Mouse (Mus musculus) adrenal gland, postnatal 4 days (tissue): ENCODE results near the gene 1700011L22Rik. TPM values are rescaled to one million over a fixed set of nuclear protein-coding genes. Genes with fewer than 3 reads are reported as not detected.

Source experiments
- DNase-seq, 2 experiments: peaks; one replicate each; pipeline ENCODE4 v3.0.0; 2021 to 2022; ENCODE audit warnings: low spot score in 2 of 2, mixed read lengths in 2 of 2
- long read RNA-seq, 2 experiments: library from polyadenylated mRNA; stranded (forward); transcript quantifications; one replicate each; pipeline ENCODE4 v2.0.0; 2021
- total RNA-seq, 2 experiments: library from RNA; stranded (reverse); gene quantifications; 2 replicates each; pipeline ENCODE4 v1.2.3; 2021

The 1700011L22Rik gene
- total RNA-seq: not detected
- long read RNA-seq, experiment 1: 0 reads
- long read RNA-seq, experiment 2: 0 reads

DNA sequence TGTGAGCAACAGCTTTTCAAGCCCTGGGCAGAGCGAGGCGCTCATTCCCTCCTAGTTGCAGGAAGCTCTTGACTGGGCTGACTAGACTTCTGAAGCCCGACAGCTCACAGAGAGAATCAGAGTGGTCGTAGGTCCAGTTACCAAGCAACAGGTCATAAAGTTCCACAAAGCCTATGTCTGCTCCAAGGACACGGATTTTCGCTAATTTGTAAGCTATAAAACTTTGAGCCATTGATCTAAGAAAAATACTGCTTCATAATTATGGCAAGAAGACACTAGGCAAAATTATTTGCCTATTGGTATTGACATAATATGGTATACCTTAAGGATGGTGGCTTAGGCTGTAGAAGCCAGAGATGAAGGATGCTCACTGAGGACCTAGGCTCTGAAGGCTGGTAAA is at the start of gene 1700011L22Rik:
Gene 1700011L22Rik (minus strand): TSS at position 101 of the 400 bp plus-strand sequence.
- DNase-seq: no peak

DNA sequence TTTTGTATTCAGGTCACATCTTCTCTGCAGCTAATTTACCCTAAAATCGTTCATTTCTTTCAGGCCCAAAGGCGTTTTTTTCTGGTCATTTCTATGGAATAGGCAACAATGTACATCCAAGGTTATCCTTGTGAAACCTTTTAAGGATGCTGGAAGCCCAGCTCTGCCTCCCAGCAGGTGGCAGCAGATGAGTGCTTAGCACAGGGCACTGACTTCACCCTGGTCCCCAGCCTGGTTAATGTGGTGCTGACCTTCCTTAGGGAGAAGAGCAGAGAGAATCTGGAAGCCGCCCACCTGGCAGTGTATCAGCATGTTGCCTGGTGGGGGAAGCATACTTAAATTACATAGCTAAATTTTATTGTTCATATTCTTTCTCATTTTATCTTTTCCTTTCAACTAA is 49.4 kb upstream of the 1700011L22Rik start:
- peak; percentile 22 to 33 for DNase-seq

DNA sequence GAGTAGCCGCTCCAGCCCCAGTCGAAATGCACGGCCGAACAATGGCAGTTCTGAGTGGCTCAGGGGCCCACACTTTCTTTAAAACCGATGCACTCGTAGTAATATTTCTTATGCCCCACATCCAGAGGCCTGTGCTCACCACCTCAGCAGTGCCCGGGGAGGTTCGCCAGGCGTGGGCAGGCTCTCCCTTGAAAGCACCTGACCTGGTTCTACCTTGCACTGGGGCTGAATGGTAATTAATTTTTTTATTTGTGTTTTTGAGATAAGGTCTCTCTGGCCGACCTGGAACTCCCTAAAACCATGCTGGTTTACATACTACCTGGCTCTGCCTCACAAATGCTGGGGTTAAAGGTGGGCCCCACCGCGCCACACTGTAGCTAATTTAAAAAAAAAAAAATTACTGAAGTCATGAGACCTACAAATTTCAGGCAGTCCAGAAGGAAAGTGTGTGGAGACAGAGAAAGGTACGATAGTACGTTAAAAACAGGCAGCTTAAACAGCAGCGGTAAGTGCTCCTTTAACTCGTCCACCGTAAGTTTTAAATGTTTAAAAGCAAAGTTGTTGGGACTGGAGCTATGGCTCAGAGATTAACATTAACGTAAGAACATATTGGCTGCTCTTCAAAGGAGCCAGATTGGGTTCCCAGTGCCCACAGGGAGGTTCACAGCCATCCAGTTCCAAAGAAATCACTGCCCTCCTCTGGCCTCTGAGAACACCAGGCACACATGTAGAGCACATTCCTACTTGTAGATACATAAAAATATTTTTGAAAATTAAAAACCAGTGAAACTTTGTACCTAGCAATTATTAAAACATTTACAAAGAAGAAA is 47.1 kb upstream of the 1700011L22Rik start:
- DNase-seq: no peak

- peak; percentile 93 to 94 for DNase-seq
Observed at GRCm38 (mm10) chr8:79294610-79295275, 46.4 kb upstream of the 1700011L22Rik start, which contains the start of gene Mmaa. Gene Mmaa (minus strand): TSS chr8:79294937.

- DNase-seq: no peak
Observed at GRCm38 (mm10) chr8:79293841-79294240, 45.5 kb upstream of the 1700011L22Rik start.

DNA sequence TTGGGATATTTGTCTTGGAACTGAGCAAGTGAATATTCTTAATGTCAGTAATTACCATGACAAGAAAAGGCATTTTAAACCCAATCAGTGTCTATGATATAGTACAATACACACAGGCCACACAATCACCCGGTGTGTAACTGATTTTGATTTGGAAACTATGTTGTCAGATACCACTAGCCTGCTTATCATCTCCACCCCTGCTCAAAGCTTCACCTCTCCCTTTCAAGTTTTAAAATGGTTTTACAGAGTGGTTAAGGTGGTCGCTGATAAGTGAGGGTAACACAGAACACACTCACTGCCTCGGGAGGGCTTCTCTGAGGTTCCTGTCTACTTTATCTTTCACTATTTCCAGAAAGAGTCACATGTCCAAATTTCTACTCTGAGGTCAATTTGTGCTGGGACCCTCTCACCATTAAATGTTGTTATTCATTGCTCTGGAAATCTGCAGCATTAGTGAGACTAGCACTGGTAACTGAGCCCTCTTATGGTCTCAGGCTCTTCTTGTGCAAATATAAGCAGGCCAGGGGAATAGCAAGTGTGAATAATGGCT is 44.4 kb upstream of the 1700011L22Rik start:
- DNase-seq: no peak

- DNase-seq: no peak
Observed at GRCm38 (mm10) chr8:79289592-79289991, 41.2 kb upstream of the 1700011L22Rik start.

DNA sequence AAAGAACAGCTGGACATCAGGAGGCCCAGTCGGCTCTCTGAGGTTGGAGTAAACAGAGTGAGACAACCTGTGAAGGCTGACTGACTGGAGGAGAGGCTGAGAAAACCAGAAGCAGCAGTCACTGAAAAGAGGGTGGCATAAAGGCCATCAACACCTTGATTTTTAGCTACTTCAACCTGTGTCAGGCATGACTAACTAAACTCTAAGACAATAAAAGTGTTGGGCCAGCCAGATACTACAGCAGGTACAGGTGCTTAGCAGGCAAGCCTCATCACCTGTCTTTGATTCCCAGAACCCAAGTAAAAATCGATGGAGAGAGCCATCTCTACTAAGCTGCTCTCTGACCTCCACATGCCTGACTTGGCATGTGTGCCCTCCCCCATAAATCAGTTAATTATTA is 40.3 kb upstream of the 1700011L22Rik start:
- DNase-seq: no peak

DNA sequence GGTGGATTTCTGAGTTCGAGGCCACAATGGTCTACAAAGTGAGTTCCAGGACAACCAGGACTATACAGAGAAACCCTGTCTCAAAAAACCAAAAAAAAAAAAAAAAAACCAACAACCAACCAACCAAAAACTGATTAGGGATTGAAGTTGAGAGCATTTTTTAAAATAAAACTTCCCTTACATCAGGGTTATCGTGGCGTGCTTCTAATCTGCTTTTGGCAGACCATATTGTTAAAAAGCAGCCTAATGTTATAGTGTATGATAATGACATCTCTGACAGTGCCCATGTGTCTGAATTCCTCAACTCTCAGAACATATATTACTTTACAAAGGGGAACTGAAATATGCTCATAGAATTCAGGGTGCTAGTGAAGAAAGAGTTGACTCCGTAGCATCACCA is 39.9 kb upstream of the 1700011L22Rik start:
- DNase-seq: no peak

DNA sequence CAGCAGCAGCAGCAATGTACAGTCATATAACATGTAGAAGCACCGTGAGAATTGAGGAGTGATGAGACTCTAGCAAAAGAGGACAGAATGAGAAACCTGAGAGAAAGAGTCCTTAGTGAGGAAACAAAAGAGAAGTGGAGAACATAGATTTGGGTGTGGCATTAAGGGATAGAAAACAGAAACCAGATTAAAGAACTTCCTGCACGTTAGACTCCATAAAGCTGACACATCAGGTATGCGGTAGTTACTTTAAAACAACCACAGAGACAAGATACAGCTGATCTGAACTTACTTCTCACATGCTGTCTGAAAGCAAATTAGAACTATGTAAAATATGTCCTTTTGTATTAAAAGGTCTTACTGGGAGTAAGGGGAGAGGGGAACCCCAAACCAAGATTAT is 38.1 kb upstream of the 1700011L22Rik start:
- no peak for DNase-seq

DNA sequence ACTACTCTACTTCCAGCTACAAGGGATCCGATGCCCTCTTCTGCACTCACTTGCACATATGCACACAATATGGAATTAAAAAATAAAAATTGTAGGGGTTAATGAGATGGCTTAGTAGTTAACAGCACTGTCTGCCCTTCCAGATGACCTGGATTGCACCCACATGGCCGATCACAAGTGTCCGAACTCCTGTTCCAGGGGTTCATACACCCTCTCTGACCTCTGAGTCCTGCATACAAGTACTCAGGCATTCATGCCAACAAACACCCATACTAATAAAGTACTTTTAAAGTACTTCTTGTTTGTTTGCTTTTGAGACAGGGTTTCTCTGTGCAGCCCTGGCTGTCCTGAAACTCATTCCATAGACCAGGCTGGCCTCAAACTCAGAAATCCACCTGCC is 36.3 kb upstream of the 1700011L22Rik start:
- DNase-seq: no peak

DNA sequence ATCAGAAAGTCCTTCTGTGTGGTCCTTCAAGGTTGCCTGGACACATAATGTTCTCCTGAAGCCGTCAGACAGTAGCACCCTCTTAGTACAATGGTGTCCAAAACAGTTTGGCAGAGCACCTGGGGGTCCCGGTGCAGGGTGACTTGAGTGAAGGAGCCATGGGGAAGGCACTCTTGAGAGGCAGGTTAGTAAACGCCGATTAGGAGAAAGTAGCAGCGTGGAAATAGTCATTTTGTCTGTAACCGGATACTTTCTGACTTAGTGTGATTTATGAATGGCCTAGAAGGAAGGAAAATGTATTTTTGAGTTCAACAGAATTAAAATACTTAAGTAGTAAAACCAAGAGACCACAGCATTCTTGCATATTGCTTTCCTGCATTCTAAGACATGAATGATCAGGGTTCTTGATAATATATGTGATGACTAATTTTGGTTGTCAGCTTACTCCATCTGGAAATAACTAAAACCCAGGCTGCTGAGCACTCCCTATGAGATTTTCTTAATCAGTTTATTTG is 33.1 kb upstream of the 1700011L22Rik start:
- DNase-seq: no peak

- DNase-seq: no peak
Observed at GRCm38 (mm10) chr8:79277264-79277870, 29.0 kb upstream of the 1700011L22Rik start.

DNA sequence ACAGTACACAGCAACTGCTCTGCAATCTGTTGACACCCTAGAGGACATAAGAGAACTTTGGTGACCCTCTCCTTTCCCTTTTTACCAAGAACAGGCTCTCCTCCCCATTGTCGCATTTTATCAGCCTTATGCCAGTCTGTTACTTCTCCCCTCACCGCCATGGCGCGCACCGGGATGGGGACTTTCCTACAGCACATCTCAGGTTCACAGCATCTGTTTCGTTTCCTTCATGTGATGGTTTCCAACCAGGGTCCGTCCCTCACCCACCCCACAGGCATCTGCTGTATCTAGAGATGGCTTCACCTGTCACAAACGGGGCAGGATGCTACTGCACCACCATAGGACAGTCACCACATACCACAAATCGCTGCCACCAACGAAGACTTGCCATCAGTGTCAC is 26.6 kb upstream of the 1700011L22Rik start:
- DNase-seq: no peak

DNA sequence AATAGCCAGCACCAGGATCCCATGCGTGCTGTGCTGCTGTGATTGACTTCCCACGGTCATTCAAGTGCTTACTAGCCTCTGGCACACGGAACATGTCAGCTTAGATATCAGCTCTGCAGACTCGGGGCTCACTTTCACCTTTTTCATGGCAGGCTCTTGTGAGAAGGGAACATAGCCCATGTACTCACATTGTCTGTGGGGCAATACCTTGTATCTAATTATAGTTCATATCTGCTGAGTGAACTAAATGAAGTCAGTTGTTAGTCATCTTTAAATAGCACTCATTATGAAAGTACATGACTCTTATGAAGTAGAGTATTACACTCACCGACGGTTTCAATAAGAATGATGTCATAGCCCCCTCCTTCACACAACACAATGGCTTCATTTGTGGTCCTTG is 25.4 kb upstream of the 1700011L22Rik start:
- no peak for DNase-seq

- no peak for DNase-seq
Observed at GRCm38 (mm10) chr8:79272676-79273075, 24.3 kb upstream of the 1700011L22Rik start.

DNA sequence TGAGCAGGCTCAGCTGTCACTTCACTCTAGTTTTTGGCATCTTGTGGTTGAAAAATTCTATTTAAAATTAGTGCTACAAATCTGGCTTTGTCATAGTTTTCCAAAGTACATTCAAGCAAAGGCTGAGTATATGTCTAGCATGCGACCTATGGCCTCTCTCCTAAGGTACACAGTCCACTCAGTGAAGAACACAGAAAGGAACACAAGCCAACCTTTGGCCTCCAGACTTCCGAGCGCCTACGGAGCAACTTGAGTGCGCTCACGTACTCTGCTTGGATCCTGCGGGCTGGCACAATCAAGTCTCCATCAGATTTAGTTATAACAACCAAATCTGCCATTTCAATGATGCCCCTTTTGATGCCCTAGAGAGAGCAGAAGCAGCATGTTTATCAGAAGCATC is 20.6 kb upstream of the 1700011L22Rik start:
- DNase-seq: no peak

GRCm38 (mm10) chr8:79261920-79262319 is 13.6 kb upstream of the 1700011L22Rik start:
- no peak for DNase-seq

- no peak for DNase-seq
Observed at GRCm38 (mm10) chr8:79256076-79256705, 7.8 kb upstream of the 1700011L22Rik start.

DNA sequence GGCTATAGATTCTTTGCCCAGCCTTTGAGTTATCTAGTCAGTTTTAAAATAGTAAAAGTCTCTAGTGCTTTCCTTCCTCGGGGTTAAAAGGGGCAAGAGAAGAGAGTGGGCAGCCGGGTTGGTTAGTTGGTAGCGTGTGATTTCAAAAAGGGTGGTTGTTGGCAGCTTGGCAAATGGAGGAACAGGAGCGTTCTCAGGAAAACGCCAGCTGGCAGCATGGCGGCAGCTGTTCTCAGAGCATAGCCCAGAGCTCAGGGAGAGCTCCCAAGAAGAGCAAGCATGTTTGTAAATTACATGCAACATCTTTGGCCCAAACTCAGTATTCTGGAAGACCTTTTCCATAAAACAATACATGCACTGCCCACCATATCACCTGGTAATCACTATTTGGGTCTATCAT is 5.4 kb upstream of the 1700011L22Rik start:
- DNase-seq: no peak

DNA sequence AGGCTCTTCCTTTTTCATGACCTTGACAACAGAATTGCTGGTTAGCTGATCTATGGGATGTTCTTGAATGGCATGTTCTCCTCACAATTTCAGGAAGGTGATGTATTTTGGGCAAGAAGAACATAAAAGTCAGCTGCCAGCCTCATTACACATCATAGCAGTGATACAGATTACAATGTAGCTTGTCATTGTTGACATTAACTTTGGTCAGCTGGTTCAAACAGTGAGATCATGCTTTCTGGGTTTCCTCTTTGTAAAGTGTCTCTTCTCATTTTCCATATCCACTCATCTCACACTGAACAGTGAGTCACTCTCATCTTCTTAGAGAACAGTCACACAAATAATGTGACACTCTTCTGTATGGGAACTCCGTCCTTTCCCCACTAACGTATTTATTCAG is 4.9 kb downstream of the 1700011L22Rik start:
- DNase-seq: no peak
